Mouse (Mus musculus) ES-Bruce4 (cell line): ENCODE measurements around the gene Crmp1.

Experiments
- CTCF ChIP-seq: IDR thresholded peaks from one replicate; pipeline ENCODE4 v1.8.1; 2011; ENCODE audit warnings: low read depth, low read length
- POLR2A ChIP-seq: IDR thresholded peaks from one replicate; pipeline ENCODE4 v1.8.1; 2011; ENCODE audit warnings: low read length; ENCODE audit not compliant: insufficient read depth

- no peak for TF ChIP-seq POLR2A
- no peak for TF ChIP-seq CTCF
Measured at GRCm38 (mm10) chr5:37196666-37197250, 45.0 kb upstream of the Crmp1 start.
